Mouse (Mus musculus) T-helper 2 cell (primary cell): ENCODE results near the gene Slc22a19.
"Not testable (repeated sequence)": the region's sequence is repeated elsewhere in the genome, so short reads cannot be mapped to it uniquely, and the experiment has no call there.

Experiments used
- in situ Hi-C: fragments of 300-600 bp; cut with MboI, MseI; formaldehyde crosslinking; loops from one replicate; pipeline ENCODE4 v1.15.1; 2025; ENCODE audit warnings: high pct_unique_total_duplicates

Gene Slc22a19

DNA sequence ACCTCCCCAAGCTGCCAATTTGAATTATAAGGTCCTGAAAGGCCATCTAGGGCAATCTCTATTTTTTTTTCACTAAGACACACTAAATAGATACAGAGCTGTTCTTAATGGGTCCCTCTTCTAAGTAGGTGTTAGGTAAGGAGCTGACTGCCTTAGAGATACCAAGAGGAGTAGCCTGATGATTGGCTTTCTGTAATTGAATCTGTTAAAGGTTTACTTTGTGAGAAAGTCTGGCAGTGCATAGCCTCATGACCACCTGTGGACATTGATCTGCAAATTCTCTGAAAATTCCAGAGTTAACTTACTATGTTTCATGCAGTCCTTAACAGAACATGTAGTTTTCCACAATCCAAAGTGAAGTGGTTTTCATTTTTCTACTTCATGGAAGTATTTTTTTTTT lies at the start of gene Slc22a19:
TSS of gene Slc22a19 (minus strand) at position 163 of the 400 bp plus-strand sequence.
- in situ Hi-C loops, result no loop called here

DNA sequence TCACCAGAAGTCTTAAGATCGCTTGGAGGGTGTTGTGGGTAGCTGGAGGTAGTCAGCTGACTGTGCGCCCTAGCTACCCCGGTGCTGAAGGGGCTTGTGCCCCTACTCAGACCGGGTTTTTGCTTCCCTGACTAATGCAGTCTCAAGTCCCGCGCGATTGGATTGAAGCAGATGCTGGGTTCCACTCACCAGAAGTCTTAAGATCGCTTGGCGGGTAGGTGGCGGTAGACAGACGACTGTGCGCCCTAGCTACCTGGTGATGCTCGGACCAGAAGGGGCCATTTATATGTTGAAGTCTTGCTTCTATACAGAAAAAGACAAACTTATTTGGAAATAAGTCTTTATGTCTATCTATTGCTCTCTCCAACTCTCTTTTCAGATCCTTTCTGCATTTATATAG lies 42.3 kb upstream of the Slc22a19 start:
- in situ Hi-C loops, result not testable (repeated sequence)

DNA sequence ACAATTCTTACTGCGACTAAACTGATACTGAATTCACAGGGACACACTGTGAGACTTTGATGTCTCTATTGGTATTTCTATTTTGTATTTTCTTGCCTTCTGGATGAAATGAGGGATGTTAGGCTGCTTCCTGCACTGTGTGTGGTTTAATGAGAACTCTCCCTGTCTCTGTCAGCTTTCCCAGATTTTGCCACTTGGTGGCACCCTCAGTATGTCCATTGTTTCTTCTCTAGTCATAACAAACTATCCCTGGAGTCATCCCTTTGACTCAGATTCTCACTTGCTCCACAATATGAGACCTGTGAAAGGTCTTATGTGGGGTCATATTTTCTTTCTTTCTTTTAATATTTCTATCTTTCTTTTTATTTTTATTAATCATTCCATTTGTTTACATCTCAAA lies 18.4 kb upstream of the Slc22a19 start:
- in situ Hi-C loops, result loop anchor here (25.0 kb wide), 1 partner anchor 358 kb away; no protein-coding TSS in a partner anchor

DNA sequence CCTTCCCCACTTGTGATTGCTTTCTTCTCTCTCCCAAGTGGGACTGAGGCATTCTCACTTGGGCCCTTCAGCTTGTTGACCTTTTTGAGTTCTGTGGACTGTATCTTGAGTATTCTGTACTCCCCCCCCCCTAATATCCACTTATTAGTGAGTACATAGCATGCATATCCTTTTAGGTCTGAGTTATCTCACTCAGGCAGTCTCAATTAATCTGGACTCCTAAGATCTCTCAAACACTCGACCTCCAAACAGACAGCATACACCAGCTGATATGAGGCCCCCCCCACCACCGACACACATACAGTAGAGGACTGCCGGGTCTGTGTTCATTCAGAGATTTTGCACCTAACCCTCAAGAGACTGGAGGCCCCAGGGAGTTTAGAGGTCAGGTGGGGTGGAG lies 18.0 kb downstream of the Slc22a19 start:
- in situ Hi-C loops, result not testable (repeated sequence)

DNA sequence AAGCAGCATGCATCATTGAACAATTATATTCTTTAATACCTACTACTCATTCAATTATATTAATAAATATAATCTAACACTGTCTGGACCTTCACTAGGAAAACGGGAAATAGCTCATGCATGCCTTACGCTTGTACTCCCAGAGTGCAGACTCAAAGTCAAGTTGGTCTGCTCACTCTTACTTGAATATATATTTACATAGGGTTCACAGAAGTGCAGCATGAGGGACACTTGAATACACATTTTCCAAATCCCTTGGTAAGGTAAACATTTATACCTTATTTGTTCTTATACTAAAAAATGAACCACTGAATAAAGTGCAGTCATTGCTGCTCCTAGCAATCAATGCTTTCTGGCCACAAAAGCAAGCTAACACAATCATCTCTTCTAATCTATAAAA lies 19.9 kb downstream of the Slc22a19 start:
- in situ Hi-C loops, result no loop called here

DNA sequence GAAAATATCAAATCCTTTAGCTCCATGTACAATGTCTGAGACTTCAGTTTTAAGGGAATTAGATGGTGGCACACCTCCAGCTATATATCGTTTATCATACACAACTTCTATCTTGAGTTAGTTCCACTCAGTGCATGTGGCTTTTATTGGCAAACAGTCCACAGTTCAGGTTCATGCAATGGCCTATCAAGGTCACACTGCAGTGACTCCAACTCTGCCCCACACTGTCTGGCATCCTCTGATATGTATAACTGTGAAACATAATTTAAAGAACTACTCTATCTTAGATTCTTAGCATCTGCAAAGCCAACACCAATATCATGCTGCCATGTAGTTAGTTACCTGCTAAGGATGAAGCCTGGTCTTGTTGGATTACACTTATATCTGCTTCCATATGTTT lies 23.1 kb downstream of the Slc22a19 start:
- in situ Hi-C loops, result no loop called here

DNA sequence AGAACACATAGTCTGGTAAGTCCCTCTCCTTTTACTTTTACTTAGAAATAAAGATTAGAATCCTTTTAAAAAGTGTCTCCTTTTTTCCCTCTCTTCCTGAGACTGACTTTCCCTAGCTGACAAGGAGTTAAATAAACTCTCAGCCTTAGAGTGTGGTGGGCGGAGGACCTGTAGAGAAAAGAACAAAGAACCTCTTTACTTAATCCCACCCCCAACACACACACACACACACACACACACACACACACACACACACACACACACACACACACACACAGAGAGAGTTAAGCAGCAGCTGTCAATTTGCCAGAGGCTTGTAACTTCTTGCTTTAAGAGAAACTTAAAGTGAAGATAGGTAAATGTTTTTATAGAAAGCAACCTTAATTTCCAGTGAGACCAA lies 39.1 kb downstream of the Slc22a19 start:
- in situ Hi-C loops, result loop anchor here (25.0 kb wide), 1 partner anchor 1515 kb away; no protein-coding TSS in a partner anchor

DNA sequence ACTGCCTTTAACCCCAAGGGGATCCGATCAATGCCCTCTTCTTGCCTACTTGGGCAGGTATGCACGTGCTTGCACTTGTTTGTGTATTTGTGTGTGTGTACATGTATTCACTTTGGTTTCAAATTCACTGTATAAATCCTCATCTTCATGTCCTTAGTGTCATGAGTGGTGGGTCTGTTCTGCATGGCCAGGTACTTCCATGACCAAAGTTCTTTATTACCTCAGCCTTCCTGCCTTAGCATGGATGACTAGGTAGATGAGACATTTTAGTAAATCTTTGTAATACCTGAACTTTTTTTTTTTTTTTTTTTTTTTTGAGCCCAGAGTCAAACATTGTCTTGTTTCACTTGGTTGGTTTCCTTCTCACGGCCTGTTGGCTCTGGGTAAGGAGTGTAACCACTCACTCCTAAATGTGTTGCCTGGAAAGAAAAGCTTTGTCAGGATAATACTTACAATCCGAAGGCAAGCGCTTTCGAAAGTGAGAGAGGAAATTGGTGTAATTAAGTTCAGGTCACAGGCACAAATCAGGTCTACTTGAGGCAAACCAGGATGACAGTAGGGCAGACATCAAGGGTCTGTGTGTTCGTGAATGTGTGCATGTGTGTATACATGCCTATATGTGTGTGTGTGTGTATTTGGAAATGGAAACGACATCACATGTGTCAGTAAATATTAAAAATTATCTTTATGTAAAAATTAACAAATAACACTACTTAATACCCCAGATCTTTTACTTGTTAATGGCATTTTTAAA lies 62.0 kb downstream of the Slc22a19 start:
- in situ Hi-C loops, result no loop called here

DNA sequence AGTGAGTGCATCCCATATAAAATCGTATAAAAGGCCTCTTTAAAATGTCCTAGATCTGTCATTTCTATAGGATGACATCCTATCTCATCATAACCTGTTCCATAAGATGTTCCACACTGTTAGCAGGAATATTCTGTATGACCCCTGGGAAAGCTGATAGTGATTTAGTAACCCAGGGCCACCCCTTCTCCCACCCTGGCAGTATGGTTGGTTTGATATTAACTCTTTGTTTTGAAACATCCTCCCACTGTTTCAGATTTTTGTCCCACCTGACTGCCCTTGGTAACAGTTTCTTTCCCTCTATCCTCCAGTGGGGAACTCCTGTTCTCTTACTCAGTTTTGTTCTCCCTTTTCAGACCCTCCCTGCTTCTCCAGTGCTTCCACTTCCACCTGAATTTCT lies 77.3 kb downstream of the Slc22a19 start:
- in situ Hi-C loops, result loop anchor here (10.0 kb wide), 1 partner anchor 59 kb away; no protein-coding TSS in a partner anchor

DNA sequence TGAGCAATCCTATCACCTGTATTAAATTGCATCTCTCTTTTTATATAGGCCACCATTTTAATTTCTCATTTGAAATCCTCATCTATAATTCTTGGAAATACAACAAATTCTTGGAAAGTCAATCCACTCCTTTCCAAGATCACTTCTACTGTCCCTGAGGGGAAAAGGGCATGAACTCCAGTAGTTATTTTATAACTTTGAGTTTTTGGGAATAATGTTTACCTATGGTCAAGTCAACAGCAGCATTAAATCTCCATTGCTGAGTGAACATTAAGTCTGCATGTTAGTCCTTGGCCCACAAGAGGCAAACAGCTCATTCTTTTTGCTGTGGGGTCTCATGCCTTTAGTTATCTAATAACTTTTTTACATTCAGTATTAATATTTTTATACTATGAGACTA lies 78.1 kb downstream of the Slc22a19 start:
- in situ Hi-C loops, result loop anchor here (10.0 kb wide), 1 partner anchor 58 kb away; no protein-coding TSS in a partner anchor
